Mouse (Mus musculus): ENCODE measurements around the gene Repin1.
A peak's percentile ranks its signal among the peaks of the same experiment; 100 is the strongest.
"Not testable (repeated sequence)": the region's sequence is repeated elsewhere in the genome, so short reads cannot be mapped to it uniquely, and the experiment has no call there.

Repin1 gene

GRCm38 (mm10) chr6:48581257-48581656 is 12.4 kb upstream of the Repin1 start:
- DNase-seq = no peak

GRCm38 (mm10) chr6:48582037-48582436 is 11.6 kb upstream of the Repin1 start:
- peak; percentile 58 to 59 for DNase-seq

GRCm38 (mm10) chr6:48589194-48589750 is 4.4 kb upstream of the Repin1 start, which contains the start of gene Gm45021:
TSS of gene Gm45021 (plus strand) at chr6:48589610.
- DNase-seq = no peak

GRCm38 (mm10) chr6:48591221-48591845 is 2.4 kb upstream of the Repin1 start:
- DNase-seq = no peak

GRCm38 (mm10) chr6:48591871-48592270 is 1.8 kb upstream of the Repin1 start:
- no peak for DNase-seq

GRCm38 (mm10) chr6:48594043-48594738 is 508 bp downstream of the Repin1 start:
- no peak for DNase-seq

GRCm38 (mm10) chr6:48595278-48595677 is 1.6 kb downstream of the Repin1 start:
- DNase-seq = no peak

GRCm38 (mm10) chr6:48596545-48597232 is 3.0 kb downstream of the Repin1 start:
- DNase-seq = no peak

- no peak for DNase-seq
Observed at GRCm38 (mm10) chr6:48597233-48597625, 3.5 kb downstream of the Repin1 start.

GRCm38 (mm10) chr6:48600594-48600993 is 6.9 kb downstream of the Repin1 start:
- no peak for DNase-seq

GRCm38 (mm10) chr6:48601271-48602079 is 7.8 kb downstream of the Repin1 start, which contains the start of gene Zfp775:
TSS of gene Zfp775 (plus strand) at chr6:48602063.
- peak; percentile 90 for DNase-seq

GRCm38 (mm10) chr6:48602080-48602741 is 8.5 kb downstream of the Repin1 start:
- peak in 1 of 2 experiments; percentile 21 for DNase-seq

GRCm38 (mm10) chr6:48608124-48608523 is 14.4 kb downstream of the Repin1 start:
- no peak for DNase-seq

- DNase-seq = no peak
Observed at GRCm38 (mm10) chr6:48609512-48609911, 15.8 kb downstream of the Repin1 start.

- DNase-seq = no peak
Observed at GRCm38 (mm10) chr6:48610657-48611056, 17.0 kb downstream of the Repin1 start.

GRCm38 (mm10) chr6:48613464-48613863 is 19.8 kb downstream of the Repin1 start:
- DNase-seq = no peak

GRCm38 (mm10) chr6:48614756-48615155 is 21.1 kb downstream of the Repin1 start:
- DNase-seq = no peak

- DNase-seq = no peak
Observed at GRCm38 (mm10) chr6:48620031-48620430, 26.3 kb downstream of the Repin1 start.

- not testable (repeated sequence) for DNase-seq
Observed at GRCm38 (mm10) chr6:48622186-48622843, 28.6 kb downstream of the Repin1 start.

GRCm38 (mm10) chr6:48623460-48623859 is 29.8 kb downstream of the Repin1 start:
- DNase-seq = no peak

- no peak for DNase-seq
Observed at GRCm38 (mm10) chr6:48626464-48626863, 32.8 kb downstream of the Repin1 start, which contains the start of gene AI854703. TSS of gene AI854703 (plus strand) at chr6:48626764.
